In the genomic region with DNA sequence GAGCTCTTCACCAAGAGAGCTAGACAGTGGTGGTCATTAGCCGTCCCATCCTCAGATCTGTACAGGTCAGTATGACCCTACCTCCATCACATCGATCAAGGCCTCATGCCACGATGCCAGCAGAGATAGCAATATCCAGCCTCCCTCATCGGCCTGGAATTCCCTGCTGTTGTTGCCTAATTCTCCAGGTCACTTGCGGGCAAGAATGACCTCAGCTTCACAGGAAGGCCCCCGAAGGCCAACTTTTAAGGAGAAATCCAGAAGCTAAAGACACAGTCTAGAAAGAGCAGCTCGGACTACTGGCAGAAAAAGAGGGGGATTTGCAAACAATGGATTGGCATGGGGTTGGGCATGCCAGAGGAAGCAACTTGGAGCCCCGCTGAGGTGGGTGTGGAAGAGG, we compare ENCODE assay signal across 13 mouse cellular contexts.
"Had no signal": no experiment of that assay in that cellular context is flagged by ENCODE, and none has a peak within 500 bp of the region (broad histone marks: within the 10 kb centered on the region; RNA-seq: fewer than 3 reads in every experiment).

No protein-coding gene starts in this region.

- H3K36me3 ChIP-seq: limb, embryonic 13.5 days; liver, embryonic 12.5 days; midbrain, embryonic 10.5 days; neural tube, embryonic 15.5 days had no signal

- H3K4me3 ChIP-seq: limb, embryonic 13.5 days; liver, embryonic 12.5 days; midbrain, embryonic 10.5 days; myocyte; neural tube, embryonic 15.5 days had no signal

- H3K27me3 ChIP-seq: limb, embryonic 13.5 days; neural tube, embryonic 15.5 days had no signal

- H3K27ac ChIP-seq: kidney, postnatal 0 days; limb, embryonic 13.5 days; liver, embryonic 12.5 days; midbrain, embryonic 10.5 days had no signal

- H3K9ac ChIP-seq: limb, embryonic 13.5 days; liver, embryonic 12.5 days; lung, embryonic 14.5 days; neural tube, embryonic 15.5 days had no signal

- DNase-seq: kidney, adult 8-10 months; kidney, postnatal 36 days; left cerebral cortex, postnatal 4 days; lung, embryonic 14.5 days; midbrain, embryonic 14.5 days; right cerebral cortex, postnatal 14 days; thymus, postnatal 36 days had no signal

- H3K4me1 ChIP-seq: liver, embryonic 12.5 days had no signal

- H3K9me3 ChIP-seq: limb, embryonic 13.5 days; liver, embryonic 12.5 days; midbrain, embryonic 10.5 days; neural tube, embryonic 15.5 days had no signal
